Mouse (Mus musculus): ENCODE measurements around the gene Tmprss15. TPM values are rescaled to one million over a fixed set of nuclear protein-coding genes. Genes with fewer than 3 reads are reported as not detected.

Tmprss15 gene
- polyA plus RNA-seq, 1 experiment from 2014 or later, result not detected

- no peak overlapping the region for H3K4me2 ChIP-seq
- no peaks in the 10 kb centered on the region for H3K9me3 ChIP-seq (replicated peaks; ENCODE audit: control insufficient read depth, low read length)
- ATAC-seq (replicated peaks; ENCODE audit: insufficient number of reproducible peaks, low FRiP score, low TSS enrichment), result no peak
- no peaks in the 10 kb centered on the region for H3K36me3 ChIP-seq (ENCODE audit: control insufficient read depth, insufficient read depth, low read length)
- 76% methylated on average over 2 of the region's 2 CpGs for WGBS (ENCODE audit: insufficient replicate concordance)
- H3K9ac ChIP-seq (ENCODE audit: low read depth, low read length), result no peak overlapping the region
- H3K4me3 ChIP-seq (ENCODE audit: low read depth, low read length), result no peak overlapping the region
- H3K4me1 ChIP-seq (ENCODE audit: control insufficient read depth, insufficient read depth, low read length), result no peaks in the 10 kb centered on the region
- H3K27ac ChIP-seq (ENCODE audit: low read depth, low read length), result no peak overlapping the region
- H3K27me3 ChIP-seq (ENCODE audit: control insufficient read depth, insufficient read depth, low read length), result no peaks in the 10 kb centered on the region
These were observed 58.3 kb downstream of the Tmprss15 start for GRCm38 (mm10) chr16:79032593-79032992.

- no peak overlapping the region for H3K9ac ChIP-seq (ENCODE audit: low read depth, low read length)
- H3K9me3 ChIP-seq (replicated peaks; ENCODE audit: control insufficient read depth, low read length), result no peaks in the 10 kb centered on the region
- no peak overlapping the region for H3K4me3 ChIP-seq (ENCODE audit: low read depth, low read length)
- no peaks in the 10 kb centered on the region for H3K36me3 ChIP-seq (ENCODE audit: control insufficient read depth, insufficient read depth, low read length)
- H3K4me1 ChIP-seq (ENCODE audit: control insufficient read depth, insufficient read depth, low read length), result no peaks in the 10 kb centered on the region
- H3K27ac ChIP-seq (ENCODE audit: low read depth, low read length), result no peak overlapping the region
- 70% methylated on average over 2 of the region's 2 CpGs for WGBS (ENCODE audit: insufficient replicate concordance)
- no peak overlapping the region for H3K4me2 ChIP-seq
- no peaks in the 10 kb centered on the region for H3K27me3 ChIP-seq (ENCODE audit: control insufficient read depth, insufficient read depth, low read length)
- no peak for ATAC-seq (replicated peaks; ENCODE audit: insufficient number of reproducible peaks, low FRiP score, low TSS enrichment)
These were observed 88.1 kb downstream of the Tmprss15 start for GRCm38 (mm10) chr16:79002812-79003211.

- Histone ChIP-seq H3K9ac (ENCODE audit: low read depth, low read length) (no peak overlapping the region), H3K36me3 (ENCODE audit: control insufficient read depth, insufficient read depth, low read length) (no peaks in the 10 kb centered on the region), H3K4me3 (ENCODE audit: low read depth, low read length) (no peak overlapping the region), H3K27ac (ENCODE audit: low read depth, low read length) (no peak overlapping the region), H3K9me3 (replicated peaks; ENCODE audit: control insufficient read depth, low read length) (no peaks in the 10 kb centered on the region), H3K4me1 (ENCODE audit: control insufficient read depth, insufficient read depth, low read length) (no peaks in the 10 kb centered on the region), H3K27me3 (ENCODE audit: control insufficient read depth, insufficient read depth, low read length) (no peaks in the 10 kb centered on the region), H3K4me2 (no peak overlapping the region)
- WGBS (ENCODE audit: insufficient replicate concordance), result 83% methylated on average over 9 of the region's 9 CpGs
- no peak for ATAC-seq (replicated peaks; ENCODE audit: insufficient number of reproducible peaks, low FRiP score, low TSS enrichment)
These were observed 89.2 kb downstream of the Tmprss15 start for GRCm38 (mm10) chr16:79001679-79002078.

GRCm38 (mm10) chr16:78976384-78976783 lies 114.5 kb downstream of the Tmprss15 start:
- no peaks in the 10 kb centered on the region for H3K36me3 ChIP-seq (ENCODE audit: control insufficient read depth, insufficient read depth, low read length)
- no peaks in the 10 kb centered on the region for H3K27me3 ChIP-seq (ENCODE audit: control insufficient read depth, insufficient read depth, low read length)
- no peak for ATAC-seq (replicated peaks; ENCODE audit: insufficient number of reproducible peaks, low FRiP score, low TSS enrichment)
- no peaks in the 10 kb centered on the region for H3K4me1 ChIP-seq (ENCODE audit: control insufficient read depth, insufficient read depth, low read length)
- no peak overlapping the region for H3K9ac ChIP-seq (ENCODE audit: low read depth, low read length)
- H3K27ac ChIP-seq (ENCODE audit: low read depth, low read length), result no peak overlapping the region
- no peak overlapping the region for H3K4me2 ChIP-seq
- no peaks in the 10 kb centered on the region for H3K9me3 ChIP-seq (replicated peaks; ENCODE audit: control insufficient read depth, low read length)
- H3K4me3 ChIP-seq (ENCODE audit: low read depth, low read length), result no peak overlapping the region
- WGBS (ENCODE audit: insufficient replicate concordance), result 70% methylated on average over 8 of the region's 8 CpGs

GRCm38 (mm10) chr16:78974099-78974498 lies 116.8 kb downstream of the Tmprss15 start:
- 73% methylated on average over 13 of the region's 13 CpGs for WGBS (ENCODE audit: insufficient replicate concordance)
- Histone ChIP-seq H3K4me2 (no peak overlapping the region), H3K36me3 (ENCODE audit: control insufficient read depth, insufficient read depth, low read length) (no peaks in the 10 kb centered on the region), H3K27me3 (ENCODE audit: control insufficient read depth, insufficient read depth, low read length) (no peaks in the 10 kb centered on the region), H3K9me3 (replicated peaks; ENCODE audit: control insufficient read depth, low read length) (no peaks in the 10 kb centered on the region), H3K9ac (ENCODE audit: low read depth, low read length) (no peak overlapping the region), H3K4me3 (ENCODE audit: low read depth, low read length) (no peak overlapping the region), H3K4me1 (ENCODE audit: control insufficient read depth, insufficient read depth, low read length) (no peaks in the 10 kb centered on the region), H3K27ac (ENCODE audit: low read depth, low read length) (no peak overlapping the region)
- no peak for ATAC-seq (replicated peaks; ENCODE audit: insufficient number of reproducible peaks, low FRiP score, low TSS enrichment)

GRCm38 (mm10) chr16:78969091-78969731 lies 121.7 kb downstream of the Tmprss15 start:
- H3K9ac ChIP-seq (ENCODE audit: low read depth, low read length), result no peak overlapping the region
- no peaks in the 10 kb centered on the region for H3K27me3 ChIP-seq (ENCODE audit: control insufficient read depth, insufficient read depth, low read length)
- no peaks in the 10 kb centered on the region for H3K4me1 ChIP-seq (ENCODE audit: control insufficient read depth, insufficient read depth, low read length)
- H3K9me3 ChIP-seq (replicated peaks; ENCODE audit: control insufficient read depth, low read length), result no peaks in the 10 kb centered on the region
- ATAC-seq (replicated peaks; ENCODE audit: insufficient number of reproducible peaks, low FRiP score, low TSS enrichment), result no peak
- no peak overlapping the region for H3K27ac ChIP-seq (ENCODE audit: low read depth, low read length)
- WGBS (ENCODE audit: insufficient replicate concordance), result 31% methylated on average over 13 of the region's 13 CpGs
- no peak overlapping the region for H3K4me2 ChIP-seq
- no peaks in the 10 kb centered on the region for H3K36me3 ChIP-seq (ENCODE audit: control insufficient read depth, insufficient read depth, low read length)
- no peak overlapping the region for H3K4me3 ChIP-seq (ENCODE audit: low read depth, low read length)

GRCm38 (mm10) chr16:78957434-78957833 lies 133.5 kb downstream of the Tmprss15 start:
- no peaks in the 10 kb centered on the region for H3K27me3 ChIP-seq (ENCODE audit: control insufficient read depth, insufficient read depth, low read length)
- H3K9ac ChIP-seq (ENCODE audit: low read depth, low read length), result no peak overlapping the region
- no peak overlapping the region for H3K4me2 ChIP-seq
- 74% methylated on average over 2 of the region's 2 CpGs for WGBS (ENCODE audit: insufficient replicate concordance)
- no peaks in the 10 kb centered on the region for H3K36me3 ChIP-seq (ENCODE audit: control insufficient read depth, insufficient read depth, low read length)
- ATAC-seq (replicated peaks; ENCODE audit: insufficient number of reproducible peaks, low FRiP score, low TSS enrichment), result no peak
- H3K9me3 ChIP-seq (replicated peaks; ENCODE audit: control insufficient read depth, low read length), result no peaks in the 10 kb centered on the region
- H3K27ac ChIP-seq (ENCODE audit: low read depth, low read length), result no peak overlapping the region
- no peak overlapping the region for H3K4me3 ChIP-seq (ENCODE audit: low read depth, low read length)
- H3K4me1 ChIP-seq (ENCODE audit: control insufficient read depth, insufficient read depth, low read length), result no peaks in the 10 kb centered on the region

GRCm38 (mm10) chr16:78950359-78950758 lies 140.5 kb downstream of the Tmprss15 start:
- Histone ChIP-seq H3K9ac (ENCODE audit: low read depth, low read length) (no peak overlapping the region), H3K27ac (ENCODE audit: low read depth, low read length) (no peak overlapping the region), H3K9me3 (replicated peaks; ENCODE audit: control insufficient read depth, low read length) (no peaks in the 10 kb centered on the region), H3K36me3 (ENCODE audit: control insufficient read depth, insufficient read depth, low read length) (no peaks in the 10 kb centered on the region), H3K4me1 (ENCODE audit: control insufficient read depth, insufficient read depth, low read length) (no peaks in the 10 kb centered on the region), H3K27me3 (ENCODE audit: control insufficient read depth, insufficient read depth, low read length) (no peaks in the 10 kb centered on the region), H3K4me2 (no peak overlapping the region), H3K4me3 (ENCODE audit: low read depth, low read length) (no peak overlapping the region)
- WGBS (ENCODE audit: insufficient replicate concordance), result 75% methylated on average over 4 of the region's 4 CpGs
- no peak for ATAC-seq (replicated peaks; ENCODE audit: insufficient number of reproducible peaks, low FRiP score, low TSS enrichment)

GRCm38 (mm10) chr16:78937755-78938154 lies 153.1 kb downstream of the Tmprss15 start:
- no peaks in the 10 kb centered on the region for H3K4me1 ChIP-seq (ENCODE audit: control insufficient read depth, insufficient read depth, low read length)
- H3K9ac ChIP-seq (ENCODE audit: low read depth, low read length), result no peak overlapping the region
- H3K27ac ChIP-seq (ENCODE audit: low read depth, low read length), result no peak overlapping the region
- H3K4me2 ChIP-seq, result no peak overlapping the region
- no peak overlapping the region for H3K4me3 ChIP-seq (ENCODE audit: low read depth, low read length)
- 61% methylated on average over 8 of the region's 8 CpGs for WGBS (ENCODE audit: insufficient replicate concordance)
- ATAC-seq (replicated peaks; ENCODE audit: insufficient number of reproducible peaks, low FRiP score, low TSS enrichment), result no peak
- H3K36me3 ChIP-seq (ENCODE audit: control insufficient read depth, insufficient read depth, low read length), result no peaks in the 10 kb centered on the region
- H3K27me3 ChIP-seq (ENCODE audit: control insufficient read depth, insufficient read depth, low read length), result no peaks in the 10 kb centered on the region
- 0 out of 2 replicates have a peak, but pooled peaks cover 3% of the 10 kb centered on the region for H3K9me3 ChIP-seq (replicated peaks; ENCODE audit: control insufficient read depth, low read length)

Measured in heart, embryonic 11.5 days (tissue).